Mouse (Mus musculus) myocyte (in vitro differentiated cells): ENCODE data around the gene Sprr4.

Experiments
- MAX ChIP-seq: IDR thresholded peaks from one replicate; pipeline ENCODE4 v1.6.1; 2011; ENCODE audit warnings: low read depth, mild to moderate bottlenecking, control low read depth
- MYOD1 ChIP-seq, 3 experiments: IDR thresholded peaks; one replicate each; pipeline ENCODE4 v1.6.1; 2011; ENCODE audit warnings: control low read depth in 2 of 3, low read depth in 2 of 3, mild to moderate bottlenecking in 2 of 3, moderate library complexity in 1 of 3; ENCODE audit not compliant: insufficient read length in 2 of 3, control insufficient read depth in 1 of 3
- POLR2A ChIP-seq: IDR thresholded peaks from one replicate; pipeline ENCODE4 v1.6.1; 2011; ENCODE audit warnings: low read depth, mild to moderate bottlenecking, control low read depth, moderate library complexity; ENCODE audit not compliant: insufficient read length
- POLR2AphosphoS2 ChIP-seq: IDR thresholded peaks from one replicate; pipeline ENCODE4 v1.6.1; 2011; ENCODE audit warnings: low read depth, control low read depth; ENCODE audit not compliant: insufficient read length
- TCF3 ChIP-seq: IDR thresholded peaks from one replicate; pipeline ENCODE4 v1.6.1; 2011; ENCODE audit warnings: low read depth, control low read depth; ENCODE audit not compliant: insufficient read length
- USF1 ChIP-seq: IDR thresholded peaks from one replicate; pipeline ENCODE4 v1.6.1; 2011; ENCODE audit warnings: low read depth, mild to moderate bottlenecking, control low read depth, moderate library complexity

- TF ChIP-seq POLR2A, result no peak
- TF ChIP-seq TCF3, result no peak
- TF ChIP-seq MAX, result no peak
- TF ChIP-seq MYOD1 (IDR thresholded peaks at IDR 0.05; ENCODE audit: control insufficient read depth in 1 of 3, insufficient read length in 2 of 3, low read depth in 2 of 3), result no peak
- no peak for TF ChIP-seq POLR2AphosphoS2
- no peak for TF ChIP-seq USF1
Measured at GRCm38 (mm10) chr3:92467424-92467823, 32.9 kb downstream of the Sprr4 start.
